Mouse (Mus musculus): ENCODE results near the gene Zfp558.
"Not testable (repeated sequence)": the region's sequence is repeated elsewhere in the genome, so short reads cannot be mapped to it uniquely, and the experiment has no call there.

Zfp558 gene

GRCm38 (mm10) chr9:18478168-18478567 lies at the start of gene Zfp558, which contains the start of gene Mbd3l1:
Zfp558 (minus strand) TSS chr9:18478268.
Mbd3l1 (plus strand) TSS chr9:18478359.
- DNase-seq (ENCODE audit: extremely low spot score, low spot score): no peak

GRCm38 (mm10) chr9:18508098-18508497 lies 30.0 kb upstream of the Zfp558 start:
- DNase-seq (ENCODE audit: extremely low spot score, low spot score): no peak

GRCm38 (mm10) chr9:18473324-18474128 lies 4.5 kb downstream of the Zfp558 start:
- peak; percentile 87 for DNase-seq (ENCODE audit: extremely low spot score, low spot score)

- DNase-seq (ENCODE audit: extremely low spot score, low spot score): no peak
Measured at GRCm38 (mm10) chr9:18468005-18468404, 10.1 kb downstream of the Zfp558 start.

GRCm38 (mm10) chr9:18467350-18467749 lies 10.7 kb downstream of the Zfp558 start:
- no peak for DNase-seq (ENCODE audit: extremely low spot score, low spot score)

- no peak for DNase-seq (ENCODE audit: extremely low spot score, low spot score)
Measured at GRCm38 (mm10) chr9:18456520-18456919, 21.5 kb downstream of the Zfp558 start.

GRCm38 (mm10) chr9:18431687-18432086 lies 46.4 kb downstream of the Zfp558 start:
- no peak for DNase-seq (ENCODE audit: extremely low spot score, low spot score)

GRCm38 (mm10) chr9:18430354-18430753 lies 47.7 kb downstream of the Zfp558 start, which contains the start of gene Mbd3l2:
Mbd3l2 (plus strand) TSS chr9:18430654.
- no peak for DNase-seq (ENCODE audit: extremely low spot score, low spot score)

GRCm38 (mm10) chr9:18412371-18412770 lies 65.7 kb downstream of the Zfp558 start:
- DNase-seq (ENCODE audit: extremely low spot score, low spot score): not testable (repeated sequence)
